Mouse (Mus musculus) heart, embryonic 16.5 days (tissue): Measurements from ENCODE around the gene Plxna1. TPM values are rescaled to one million over a fixed set of nuclear protein-coding genes. Genes with fewer than 3 reads are reported as not detected.

Experiments used
- ATAC-seq: fragments of 200-750 bp; cut with Nextera tagmentation; replicated peaks from 2 replicates; pipeline ENCODE4 v1.8.0; 2017; ENCODE audit warnings: moderate number of reproducible peaks; ENCODE audit not compliant: insufficient read depth, low FRiP score; ENCODE audit errors: extremely low read depth
- H3K27ac ChIP-seq: fragments of 300-500 bp; sonication (generic); 2 replicates; pipeline ENCODE4 v1.5.1; 2014; ENCODE audit warnings: mild to moderate bottlenecking, low read length, control low read depth, moderate library complexity
- H3K27me3 ChIP-seq: fragments of 300-500 bp; sonication (generic); 2 replicates; pipeline ENCODE4 v1.6.1; 2014; ENCODE audit warnings: low read length, mixed read lengths; ENCODE audit not compliant: control insufficient read depth, insufficient read depth
- H3K36me3 ChIP-seq: fragments of 300-500 bp; sonication (generic); 2 replicates; pipeline ENCODE4 v1.6.1; 2014; ENCODE audit not compliant: control insufficient read depth, insufficient read depth
- H3K4me1 ChIP-seq: fragments of 300-500 bp; sonication (generic); 2 replicates; pipeline ENCODE4 v1.6.1; 2014; ENCODE audit warnings: low read length, mixed read lengths; ENCODE audit not compliant: control insufficient read depth, insufficient read depth
- H3K4me2 ChIP-seq: fragments of 300-500 bp; sonication (generic); 2 replicates; pipeline ENCODE4 v1.6.1; 2014; ENCODE audit warnings: low read depth, mild to moderate bottlenecking, control low read depth, low read length
- H3K4me3 ChIP-seq: fragments of 300-500 bp; sonication (generic); 2 replicates; pipeline ENCODE4 v1.5.1; 2014; ENCODE audit warnings: mild to moderate bottlenecking, control low read depth, low read length
- H3K9ac ChIP-seq: fragments of 300-500 bp; sonication (generic); 2 replicates; pipeline ENCODE4 v1.6.1; 2014; ENCODE audit warnings: low read length, control low read depth
- H3K9me3 ChIP-seq: fragments of 300-500 bp; sonication (generic); replicated peaks from 2 replicates; pipeline ENCODE4 v1.6.1; 2016; ENCODE audit warnings: low read length; ENCODE audit not compliant: control insufficient read depth
- WGBS: fragments of 180-500 bp; shearing (Covaris S2); extraction: QIAGEN DNeasy Blood & Tissue Kit; methylation state at CpG from one replicate; pipeline ENCODE4 v1.1.7; 2014; 5-methylcytosine and 5-hydroxymethylcytosine counted together
- polyA plus RNA-seq: library from polyadenylated mRNA; unstranded; fragments of >200 nt; fragmentation: Nextera tagmentation; extraction: Ambion mirVana; gene quantifications from 2 replicates; pipeline ENCODE4 v1.2.1, GENCODE M21; 2015

Gene Plxna1
- polyA plus RNA-seq, 1 experiment from 2014 or later: 7.5 TPM

DNA sequence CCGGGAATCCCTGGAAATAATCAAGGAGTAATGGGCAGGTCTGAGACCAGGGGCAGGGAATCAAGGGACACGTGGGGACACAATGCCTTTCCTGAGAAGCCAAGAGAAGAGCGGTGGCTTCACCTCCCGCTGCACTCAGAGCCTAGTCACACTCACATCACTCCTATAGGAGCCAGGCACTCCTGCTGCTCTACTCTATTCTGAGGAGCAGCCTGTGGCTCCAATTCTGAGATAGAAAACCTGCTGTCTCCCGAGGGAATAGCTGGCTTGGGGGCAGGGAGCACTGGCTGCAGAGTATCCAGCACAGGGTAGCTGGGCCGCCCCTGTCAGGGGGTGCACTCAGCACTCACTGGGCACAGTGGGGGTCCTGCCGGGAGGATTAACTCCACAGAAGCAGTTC is 6.8 kb downstream of the Plxna1 start:
- Histone ChIP-seq H3K27me3 (no peaks in the 10 kb centered on the region), H3K4me2 (no peak overlapping the region), H3K9ac (no peak overlapping the region), H3K27ac (no peak overlapping the region), H3K36me3 (peaks cover 6% of the 10 kb centered on the region; the same call in 1 of the 2 replicates), H3K9me3 (no peaks in the 10 kb centered on the region), H3K4me1 (peaks cover 60% of the 10 kb centered on the region), H3K4me3 (no peak overlapping the region)
- 53% methylated on average over 7 of the region's 7 CpGs for WGBS
- ATAC-seq: no peak

DNA sequence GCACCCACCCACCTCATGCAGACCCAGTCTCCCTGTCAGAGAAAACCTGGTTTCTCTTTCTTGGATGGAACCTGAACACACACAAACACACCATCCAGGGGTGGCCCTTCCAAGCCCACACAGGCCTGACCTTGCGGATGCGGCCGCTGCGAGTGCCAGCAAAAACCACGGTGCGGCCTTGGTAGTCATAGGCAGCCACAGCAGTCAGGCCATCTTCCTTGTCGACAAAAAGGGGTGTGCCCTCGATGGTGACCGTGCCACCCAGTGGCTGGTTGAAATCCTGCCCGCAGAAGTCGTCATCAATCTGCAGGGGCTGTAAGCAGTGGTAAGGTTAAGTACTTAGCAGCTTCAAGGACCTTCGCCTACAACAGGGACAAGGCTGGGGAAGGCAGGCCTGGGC is 7.7 kb downstream of the Plxna1 start:
- Histone ChIP-seq H3K4me2 (no peak overlapping the region), H3K9ac (no peak overlapping the region), H3K4me1 (peaks cover 59% of the 10 kb centered on the region), H3K27ac (no peak overlapping the region), H3K4me3 (no peak overlapping the region), H3K36me3 (peaks cover 7% of the 10 kb centered on the region; the same call in 1 of the 2 replicates), H3K27me3 (no peaks in the 10 kb centered on the region), H3K9me3 (no peaks in the 10 kb centered on the region)
- no peak for ATAC-seq
- 72% methylated on average over 12 of the region's 12 CpGs for WGBS

DNA sequence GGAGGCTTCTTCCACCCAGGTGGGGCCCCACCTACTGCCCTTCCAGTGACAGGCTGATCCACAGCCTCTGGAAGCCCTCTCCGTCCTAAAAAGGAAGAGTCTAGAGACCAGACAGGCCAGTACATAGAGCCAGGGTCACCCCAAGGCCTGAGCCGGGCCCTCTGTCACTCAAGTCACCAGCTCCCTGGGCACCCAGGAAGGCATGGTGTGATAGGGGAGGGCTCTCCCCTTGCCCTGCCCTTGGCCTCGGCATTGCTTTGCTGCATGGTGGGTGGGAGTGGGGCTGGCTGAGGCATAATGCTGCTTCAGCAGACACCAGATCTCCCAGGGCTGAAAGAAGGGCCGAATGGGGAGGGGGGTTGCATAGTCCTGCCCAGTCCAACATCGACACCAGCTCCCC is 8.3 kb downstream of the Plxna1 start:
- H3K27me3 ChIP-seq: no peaks in the 10 kb centered on the region
- H3K4me3 ChIP-seq: no peak overlapping the region
- no peak for ATAC-seq
- H3K27ac ChIP-seq: no peak overlapping the region
- 63% methylated on average over 5 of the region's 5 CpGs for WGBS
- H3K9ac ChIP-seq: peak overlapping the region; percentile 54; the same call in 1 of the 2 replicates
- no peaks in the 10 kb centered on the region for H3K9me3 ChIP-seq
- peaks cover 54% of the 10 kb centered on the region for H3K4me1 ChIP-seq
- H3K36me3 ChIP-seq: peaks cover 9% of the 10 kb centered on the region; the same call in 1 of the 2 replicates
- H3K4me2 ChIP-seq: no peak overlapping the region

DNA sequence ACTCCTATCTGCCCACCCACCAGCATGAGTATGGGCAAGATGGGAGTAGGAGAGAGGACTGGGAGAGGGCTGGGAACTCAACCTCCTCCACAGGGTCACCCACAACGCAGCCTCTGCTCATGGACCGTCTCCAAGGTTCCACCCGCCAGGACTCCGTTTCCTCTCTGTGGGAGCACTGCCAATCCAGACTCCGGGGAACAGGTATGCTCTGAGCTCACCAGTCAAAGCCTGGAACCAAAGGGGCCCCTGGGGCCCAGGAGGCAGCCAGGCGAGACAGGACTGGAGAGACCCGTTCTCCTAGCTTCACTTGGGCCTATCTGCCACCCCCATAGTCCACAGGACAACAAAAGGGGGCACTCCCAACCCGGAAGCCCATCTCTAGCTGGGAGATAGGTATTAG is 9.3 kb downstream of the Plxna1 start:
- H3K4me1 ChIP-seq: peaks cover 50% of the 10 kb centered on the region

DNA sequence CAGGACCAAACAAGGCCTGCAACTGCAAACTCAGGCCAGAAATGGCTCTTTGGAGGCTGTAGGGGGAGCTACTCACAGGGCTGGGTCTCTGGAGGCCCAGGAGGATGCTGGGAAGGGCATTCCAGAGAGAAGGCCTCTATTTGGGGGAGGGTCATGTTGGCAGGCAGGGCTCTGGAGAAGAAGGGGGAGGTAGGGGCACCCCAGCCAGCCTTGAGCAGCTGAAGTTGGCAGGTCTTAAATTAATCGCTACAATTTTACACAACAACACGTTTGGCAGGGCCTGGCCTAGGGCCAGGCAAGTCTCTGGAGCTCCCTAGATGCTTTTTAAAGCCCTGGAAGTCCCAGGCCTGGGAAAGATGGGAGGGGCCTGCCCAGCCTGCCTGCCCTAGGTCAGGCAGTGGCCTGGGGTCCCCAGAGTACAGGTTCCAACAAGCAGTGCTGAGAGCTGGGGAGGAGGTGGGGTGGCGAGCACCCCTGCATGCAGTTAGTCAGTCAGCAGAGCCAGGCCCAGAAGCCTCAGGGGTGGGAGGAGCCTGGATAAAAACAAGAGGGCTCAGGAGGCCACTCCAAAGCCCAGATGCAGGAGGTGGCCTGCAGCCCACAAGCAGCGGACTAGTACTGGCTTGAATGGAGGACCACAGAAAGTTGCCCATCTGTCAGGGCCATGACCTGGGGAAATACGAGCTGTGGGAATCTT is 10.8 kb downstream of the Plxna1 start:
- Histone ChIP-seq H3K4me1 (peaks cover 50% of the 10 kb centered on the region), H3K36me3 (peaks cover 9% of the 10 kb centered on the region), H3K27me3 (no peaks in the 10 kb centered on the region), H3K4me3 (no peak overlapping the region), H3K9ac (peak overlapping the region; percentile 53), H3K27ac (peak overlapping the region; percentile 95), H3K9me3 (no peaks in the 10 kb centered on the region), H3K4me2 (0 out of 2 replicates have a peak overlapping the region, but pooled peaks have one; percentile 3)
- ATAC-seq: peak; percentile 80
- 22% methylated on average over 5 of the region's 5 CpGs for WGBS

More for the DNA sequence above, 9.3 kb downstream of the Plxna1 start:
- WGBS: 41% methylated on average over 8 of the region's 8 CpGs
- Histone ChIP-seq H3K27ac (0 out of 2 replicates have a peak overlapping the region, but pooled peaks have one; percentile 2), H3K36me3 (peaks cover 9% of the 10 kb centered on the region; the same call in 1 of the 2 replicates), H3K4me2 (no peak overlapping the region), H3K27me3 (no peaks in the 10 kb centered on the region), H3K9ac (peak overlapping the region; percentile 27; the same call in 1 of the 2 replicates), H3K4me3 (no peak overlapping the region), H3K9me3 (no peaks in the 10 kb centered on the region)
- no peak for ATAC-seq

DNA sequence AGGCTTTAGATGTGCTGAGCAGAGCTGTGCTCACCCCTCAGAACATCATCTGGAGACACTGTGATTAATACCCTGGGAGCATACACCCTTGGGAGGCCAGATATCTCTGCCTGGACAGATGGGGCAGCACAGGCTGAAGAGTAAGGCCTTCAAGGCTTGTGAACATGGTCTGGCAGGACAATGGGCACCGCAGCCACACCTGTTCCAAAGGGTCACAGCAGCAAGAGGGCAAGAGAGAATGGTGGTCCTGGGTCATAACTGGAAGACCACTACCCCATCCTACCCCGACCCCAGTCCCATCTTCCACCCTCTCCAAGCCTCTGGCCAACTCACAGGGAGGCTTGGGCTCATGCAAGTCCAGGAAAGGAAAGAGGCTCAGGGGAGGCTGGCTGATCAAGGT is 11.9 kb downstream of the Plxna1 start:
- Histone ChIP-seq H3K9me3 (no peaks in the 10 kb centered on the region), H3K4me2 (no peak overlapping the region), H3K4me3 (no peak overlapping the region), H3K27me3 (no peaks in the 10 kb centered on the region), H3K36me3 (peaks cover 9% of the 10 kb centered on the region), H3K4me1 (peaks cover 57% of the 10 kb centered on the region), H3K27ac (peak overlapping the region; percentile 95), H3K9ac (peak overlapping the region; percentile 53; the same call in 1 of the 2 replicates)
- ATAC-seq: no peak
- WGBS: 100% methylated on average over 2 of the region's 2 CpGs

DNA sequence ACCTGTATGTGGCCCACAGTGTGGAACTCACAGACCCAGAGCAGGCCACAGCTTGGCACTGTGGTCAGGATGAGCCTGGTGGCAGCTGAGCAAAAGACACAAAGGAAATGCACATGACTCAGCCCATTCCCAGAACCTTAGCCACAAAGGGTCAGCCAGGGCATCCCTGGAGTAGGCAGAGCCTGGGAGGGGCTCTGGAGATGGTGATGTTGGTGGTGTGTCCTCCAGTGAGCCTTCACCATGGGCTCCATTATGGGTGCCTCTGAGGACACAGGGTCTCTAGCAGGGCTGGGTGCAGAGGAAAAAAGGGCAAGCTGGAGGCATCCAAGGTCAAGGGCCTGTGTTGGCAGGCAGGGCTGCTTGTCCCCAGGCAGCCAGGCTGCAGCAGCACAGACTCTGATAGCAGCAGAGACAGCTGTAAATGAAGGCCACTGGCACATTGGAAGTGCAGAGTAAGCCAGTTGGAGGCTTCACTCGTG is 12.3 kb downstream of the Plxna1 start:
- H3K4me3 ChIP-seq: no peak overlapping the region
- H3K9me3 ChIP-seq: no peaks in the 10 kb centered on the region
- H3K9ac ChIP-seq: peak overlapping the region; percentile 24; the same call in 1 of the 2 replicates
- H3K4me1 ChIP-seq: peaks cover 62% of the 10 kb centered on the region
- ATAC-seq: peak; percentile 28; the same call in 1 of the 2 replicates
- H3K4me2 ChIP-seq: no peak overlapping the region
- no peaks in the 10 kb centered on the region for H3K27me3 ChIP-seq
- peak overlapping the region; percentile 95 for H3K27ac ChIP-seq
- H3K36me3 ChIP-seq: peaks cover 9% of the 10 kb centered on the region
- 27% methylated on average over 1 of the region's 1 CpGs for WGBS

DNA sequence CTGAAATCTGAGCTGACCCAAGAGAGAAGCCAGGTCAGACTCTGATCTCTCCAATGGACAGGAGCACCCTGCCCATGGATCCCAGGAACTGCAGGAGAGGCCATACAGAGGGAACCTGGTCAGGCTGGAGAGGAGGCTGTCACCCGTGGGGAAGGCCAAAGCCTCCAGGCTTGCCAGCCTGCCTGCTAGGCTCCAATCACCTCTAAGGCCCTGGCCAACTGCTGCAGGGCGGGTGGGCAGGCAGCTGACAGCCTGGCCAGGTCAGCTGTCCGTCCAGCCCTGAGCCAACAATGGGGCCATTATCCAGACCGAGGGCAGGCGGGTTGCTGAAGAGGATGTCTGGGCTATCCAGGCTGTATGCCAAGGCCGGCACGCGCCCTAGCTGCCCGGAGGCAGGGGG is 14.1 kb downstream of the Plxna1 start:
- H3K4me1 ChIP-seq: peaks cover 59% of the 10 kb centered on the region
- no peaks in the 10 kb centered on the region for H3K9me3 ChIP-seq
- no peak overlapping the region; the same call in 1 of the 2 replicates for H3K9ac ChIP-seq
- 68% methylated on average over 9 of the region's 9 CpGs for WGBS
- no peaks in the 10 kb centered on the region for H3K27me3 ChIP-seq
- no peak overlapping the region for H3K27ac ChIP-seq
- no peak overlapping the region for H3K4me3 ChIP-seq
- peaks cover 6% of the 10 kb centered on the region; the same call in 1 of the 2 replicates for H3K36me3 ChIP-seq
- no peak for ATAC-seq
- H3K4me2 ChIP-seq: no peak overlapping the region

DNA sequence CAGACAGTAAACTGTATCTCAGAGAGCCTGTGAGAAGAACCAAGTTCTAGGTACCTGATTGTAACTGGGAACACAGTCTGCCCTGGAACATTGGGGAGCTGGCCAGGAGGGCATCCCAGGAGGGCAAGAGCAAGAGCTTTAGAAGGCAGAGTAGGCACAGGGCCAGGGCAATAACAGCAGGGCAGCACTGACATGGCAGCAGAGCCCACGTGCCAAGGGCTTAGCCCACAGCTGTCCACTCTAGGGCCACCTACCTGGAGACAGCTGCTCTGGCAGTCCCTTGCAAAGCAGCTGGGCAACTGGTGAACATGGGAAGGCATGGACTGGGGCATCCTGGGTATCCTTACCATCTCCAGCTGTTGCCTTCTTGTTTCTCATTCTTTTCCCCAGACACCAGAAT is 14.6 kb downstream of the Plxna1 start:
- H3K36me3 ChIP-seq: peaks cover 6% of the 10 kb centered on the region; the same call in 1 of the 2 replicates
- H3K9me3 ChIP-seq: no peaks in the 10 kb centered on the region
- peaks cover 54% of the 10 kb centered on the region for H3K4me1 ChIP-seq
- H3K4me3 ChIP-seq: no peak overlapping the region
- no peak overlapping the region for H3K4me2 ChIP-seq
- no peak overlapping the region for H3K9ac ChIP-seq
- no peak overlapping the region for H3K27ac ChIP-seq
- 79% methylated on average over 1 of the region's 1 CpGs for WGBS
- H3K27me3 ChIP-seq: no peaks in the 10 kb centered on the region
- ATAC-seq: no peak
